Mouse (Mus musculus) ES-Bruce4 (cell line): ENCODE measurements around the gene Myom1.

Experiments
- CTCF ChIP-seq: IDR thresholded peaks from one replicate; pipeline ENCODE4 v1.8.1; 2011; ENCODE audit warnings: low read depth, low read length
- EP300 ChIP-seq: IDR thresholded peaks from 2 replicates; pipeline ENCODE4 v1.6.1; 2011; ENCODE audit warnings: low read depth, low read length; ENCODE audit not compliant: insufficient read depth

DNA sequence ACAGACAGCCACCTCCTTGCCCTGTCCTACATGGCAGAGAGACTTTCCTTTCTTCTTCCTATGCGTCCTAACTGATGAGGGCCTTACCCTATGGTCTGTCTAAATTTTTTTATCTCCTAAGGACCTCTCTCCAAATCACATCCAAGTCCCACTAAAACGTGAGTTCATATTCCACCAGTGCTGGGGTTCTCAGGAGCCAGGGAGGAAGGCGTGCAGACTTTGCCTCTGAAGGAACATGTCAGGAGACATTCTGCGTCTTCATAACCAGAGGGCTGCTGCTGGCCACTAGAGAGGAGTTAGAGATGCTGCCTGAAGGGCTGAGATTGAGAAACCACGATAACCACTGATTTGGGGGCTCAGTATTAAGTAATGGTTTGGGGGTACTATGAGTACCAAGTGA lies 4.5 kb downstream of the Myom1 start:
- TF ChIP-seq CTCF, result no peak
- no peak for TF ChIP-seq EP300
